ENCODE assay signal across 31 mouse cellular contexts in the genomic region with DNA sequence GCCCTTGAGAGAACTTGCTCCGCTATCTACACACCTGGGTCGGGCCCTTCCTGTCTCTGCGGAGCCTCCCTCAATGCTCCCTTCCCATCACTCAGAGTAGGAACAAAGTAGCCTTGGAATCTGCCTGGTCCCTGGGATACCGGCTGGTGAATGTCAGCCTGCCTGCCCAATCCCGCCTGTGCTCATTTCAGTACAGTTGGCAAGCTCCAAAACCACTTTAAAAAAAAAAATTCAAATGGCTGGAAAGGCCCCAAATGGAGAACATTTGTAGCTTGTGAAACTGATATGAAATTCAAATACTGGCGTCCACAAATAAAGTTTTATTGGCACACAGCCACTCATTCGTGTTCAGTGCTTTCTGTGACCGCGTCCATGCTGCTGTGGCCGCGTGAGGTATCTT. TPM values are rescaled to one million over a fixed set of nuclear protein-coding genes. Genes with fewer than 3 reads are reported as not detected.
DNase-seq lines count a peak whose midpoint lies in the region; ATAC-seq and TF ChIP-seq lines count a peak whose summit lies in the region.
"Had no signal": no experiment of that assay in that cellular context is flagged by ENCODE, and none has a peak within 500 bp of the region (broad histone marks: within the 10 kb centered on the region; RNA-seq: fewer than 3 reads in every experiment).

No protein-coding gene starts in this region.

- peaks cover under 1% of the 10 kb centered on the region; the same call in 1 of the 2 replicates for H3K4me1 ChIP-seq in limb, embryonic 14.5 days (ENCODE audit: control insufficient read depth, insufficient read depth, low read length)
- H3K4me1 ChIP-seq in limb, embryonic 10.5 days: peaks cover 11% of the 10 kb centered on the region
- H3K4me1 ChIP-seq: heart, embryonic 13.5 days; limb, embryonic 15.5 days; liver, embryonic 15.5 days had no signal

- no peak overlapping the region for H3K27ac ChIP-seq in limb, embryonic 14.5 days (replicated peaks; ENCODE audit: low read depth, low read length)
- H3K27ac ChIP-seq in limb, embryonic 10.5 days: no peak overlapping the region
- H3K27ac ChIP-seq: heart, embryonic 13.5 days; hindbrain, postnatal 0 days; kidney, embryonic 15.5 days; limb, embryonic 15.5 days; liver, embryonic 15.5 days had no signal

- ATAC-seq in frontal cortex, adult (ENCODE audit: low TSS enrichment): peak; percentile 41; the same call in 1 of the 2 replicates
- no peak for ATAC-seq in limb, embryonic 14.5 days (ENCODE audit: low FRiP score, low read depth)
- no peak for ATAC-seq in CD4-positive, CD25-positive, alpha-beta regulatory T cell, adult 4 months
- ATAC-seq: hindbrain, postnatal 0 days; intestine, postnatal 0 days; Patski had no signal

- no peak overlapping the region for H3K4me3 ChIP-seq in limb, embryonic 14.5 days (replicated peaks; ENCODE audit: low read length)
- no peak overlapping the region for H3K4me3 ChIP-seq in limb, embryonic 10.5 days
- H3K4me3 ChIP-seq: heart, embryonic 13.5 days; kidney, embryonic 15.5 days; limb, embryonic 15.5 days; liver, embryonic 15.5 days; myocyte had no signal

- no peaks in the 10 kb centered on the region for H3K9me3 ChIP-seq in limb, embryonic 14.5 days (ENCODE audit: control insufficient read depth, low read length)
- no peaks in the 10 kb centered on the region for H3K9me3 ChIP-seq in limb, embryonic 10.5 days (replicated peaks)
- H3K9me3 ChIP-seq: kidney, embryonic 15.5 days; limb, embryonic 15.5 days; liver, embryonic 15.5 days had no signal

- no peak for TF ChIP-seq POLR2A in limb, embryonic 14.5 days (IDR thresholded peaks at IDR 0.05; ENCODE audit: borderline replicate concordance, extremely low read depth, insufficient read depth, insufficient read length)

- no peaks in the 10 kb centered on the region for H3K27me3 ChIP-seq in limb, embryonic 14.5 days (ENCODE audit: control insufficient read depth, insufficient read depth, low read length)
- H3K27me3 ChIP-seq in limb, embryonic 10.5 days (ENCODE audit: low read depth, poor library complexity, severe bottlenecking): no peaks in the 10 kb centered on the region
- H3K27me3 ChIP-seq: heart, embryonic 13.5 days; kidney, embryonic 15.5 days; limb, embryonic 15.5 days; liver, embryonic 15.5 days; Patski had no signal

- DNase-seq in adrenal gland, postnatal 10 days: peak; percentile 8
- no peak for DNase-seq in adrenal gland, postnatal 36 days
- DNase-seq in frontal cortex, postnatal 14 days (ENCODE audit: low spot score in 2 of 2): no peak
- peak; percentile 22 for DNase-seq in limb, embryonic 14.5 days (ENCODE audit: low spot score)
- no peak for DNase-seq in limb, embryonic 10.5 days (ENCODE audit: low spot score)
- peak; percentile 68 for DNase-seq in brain, embryonic 18.5 days (ENCODE audit: low read depth, low spot score)
- DNase-seq: adrenal gland, adult 8-10 months; cerebellum, adult 11 months; cerebellum, postnatal 25 days; embryo, embryonic 11 days; gastrocnemius, postnatal 10 days; heart, adult 11 months; heart, postnatal 36 days; midbrain, embryonic 14.5 days; spleen, adult 18-20 months had no signal

- no peaks in the 10 kb centered on the region for H3K36me3 ChIP-seq in limb, embryonic 14.5 days (ENCODE audit: control insufficient read depth, insufficient read depth, low read length)
- H3K36me3 ChIP-seq in limb, embryonic 10.5 days: no peaks in the 10 kb centered on the region
- H3K36me3 ChIP-seq: heart, embryonic 13.5 days; kidney, embryonic 15.5 days; limb, embryonic 15.5 days; liver, embryonic 15.5 days had no signal

- 67% methylated on average over 11 of the region's 11 CpGs for WGBS in limb, embryonic 14.5 days
- WGBS in limb, embryonic 10.5 days: 95% methylated on average over 11 of the region's 11 CpGs

- H3K9ac ChIP-seq in limb, embryonic 14.5 days (ENCODE audit: low read depth, low read length, severe bottlenecking): no peak overlapping the region
- H3K9ac ChIP-seq: heart, embryonic 13.5 days; kidney, embryonic 15.5 days; limb, embryonic 15.5 days; liver, embryonic 15.5 days had no signal

- no peak overlapping the region for H3K4me2 ChIP-seq in limb, embryonic 14.5 days (replicated peaks; ENCODE audit: low read depth, low read length, severe bottlenecking)
- H3K4me2 ChIP-seq: heart, embryonic 13.5 days; kidney, embryonic 15.5 days; limb, embryonic 15.5 days; liver, embryonic 15.5 days had no signal

RNA-seq across cellular contexts. Expression of gene 4930470P17Rik, which starts 50.3 kb away (rescaled TPM):
- total RNA-seq in adrenal gland, postnatal 10 days (2021): not detected
- not detected for total RNA-seq in adrenal gland, postnatal 36 days (2021)
- not detected in 2 replicates for polyA plus RNA-seq in limb, embryonic 14.5 days (2012; rRNA removed)
- polyA plus RNA-seq in limb, embryonic 14.5 days (2014; fragmentation: Nextera tagmentation; extraction: Ambion mirVana): not detected in 2 replicates
- not detected in 2 replicates for polyA plus RNA-seq in limb, embryonic 10.5 days (2016; fragmentation: Nextera tagmentation; extraction: Ambion mirVana)
- polyA plus RNA-seq in CD4-positive, CD25-positive, alpha-beta regulatory T cell, adult 4 months (2017; shearing (Covaris generic)): not detected
- total RNA-seq: adrenal gland, adult 8-10 months; ES-E14; gastrocnemius, postnatal 10 days; heart, postnatal 36 days; hindbrain, postnatal 0 days; layer of hippocampus, postnatal 10 days; megakaryocyte progenitor cell, adult 5-6 weeks had no signal
- polyA plus RNA-seq: brain, embryonic 14.5 days; frontal cortex, adult 2 months; heart, embryonic 13.5 days; intestine, postnatal 0 days; kidney, embryonic 15.5 days; limb, embryonic 15.5 days; liver, embryonic 15.5 days; midbrain, embryonic 14.5 days; myocyte; neural tube, embryonic 14.5 days; Patski had no signal

Comparison
In these comparisons a context has a peak if more than half of its experiments do, and no peak if none do; other contexts are left out.
1. DNase-seq: peak in adrenal gland, postnatal 10 days (single experiment), limb, embryonic 14.5 days (single experiment) and brain, embryonic 18.5 days (single experiment); none in adrenal gland, postnatal 36 days (0 of 2), frontal cortex, postnatal 14 days (0 of 2) and limb, embryonic 10.5 days (single experiment).